ENCODE assay signal across 9 mouse cellular contexts in the genomic region with DNA sequence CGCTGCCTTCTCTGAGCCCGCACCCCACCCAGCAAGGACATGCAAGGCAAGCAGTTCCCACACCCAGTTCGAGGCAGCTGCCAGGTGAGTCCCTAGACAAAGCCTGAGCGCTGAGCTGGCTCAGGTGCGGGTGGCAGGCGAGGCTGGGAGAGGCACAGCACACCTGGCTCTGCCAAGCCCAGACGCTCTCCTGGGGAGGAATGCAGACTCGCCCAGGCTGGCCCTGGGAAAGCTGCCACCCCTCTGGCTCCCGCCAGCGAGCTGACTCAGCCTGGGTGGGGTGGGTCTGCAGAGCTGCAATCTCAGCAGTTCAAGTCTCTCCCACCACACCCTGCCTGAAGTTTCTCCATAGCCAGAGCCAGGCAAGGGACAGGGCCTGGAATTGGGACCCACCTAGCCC. TPM values are rescaled to one million over a fixed set of nuclear protein-coding genes. Genes with fewer than 3 reads are reported as not detected.
A peak's percentile ranks its signal among the peaks of the same experiment; 100 is the strongest.
DNase-seq lines count a peak whose midpoint lies in the region; ATAC-seq and TF ChIP-seq lines count a peak whose summit lies in the region.
"Had no signal": no experiment of that assay in that cellular context is flagged by ENCODE, and none has a peak within 500 bp of the region (broad histone marks: within the 10 kb centered on the region; RNA-seq: fewer than 3 reads in every experiment).

No protein-coding gene starts in this region.

- DNase-seq in adrenal gland, adult 2 months = peak; percentile 59
- no peak for DNase-seq in adrenal gland, adult 18-20 months (ENCODE audit: low spot score in 2 of 2)
- peak; percentile 59 to 72 for DNase-seq in gastrocnemius, postnatal 36 days
- DNase-seq in neural tube, embryonic 10.5 days (ENCODE audit: extremely low spot score, low spot score) = no peak
- no peak for DNase-seq in cerebellum, adult 9-11 months
- no peak for DNase-seq in frontal cortex, postnatal 10 days (ENCODE audit: low spot score in 2 of 2)
- DNase-seq: liver, embryonic 13.5 days had no signal

- no peak for TF ChIP-seq CTCF in ES-Bruce4 (IDR thresholded peaks at IDR 0.05; ENCODE audit: low read depth, low read length)

- H3K9me3 ChIP-seq in ES-Bruce4 (replicated peaks; ENCODE audit: control insufficient read depth, insufficient read depth, low read length, poor library complexity, severe bottlenecking) = no peaks in the 10 kb centered on the region
- H3K9me3 ChIP-seq in lung, embryonic 15.5 days = no peaks in the 10 kb centered on the region
- H3K9me3 ChIP-seq: liver, embryonic 13.5 days had no signal

- peak overlapping the region; percentile 46 for H3K27ac ChIP-seq in ES-Bruce4 (ENCODE audit: insufficient read depth, low read length)
- H3K27ac ChIP-seq in lung, embryonic 15.5 days = peak overlapping the region; percentile 93
- H3K27ac ChIP-seq: liver, embryonic 13.5 days had no signal

- 39% methylated on average over 10 of the region's 10 CpGs for WGBS in lung, embryonic 15.5 days

- H3K4me3 ChIP-seq in ES-Bruce4 (ENCODE audit: low read depth, low read length) = peak overlapping the region; percentile 7; the same call in 1 of the 2 replicates
- H3K4me3 ChIP-seq in lung, embryonic 15.5 days = no peak overlapping the region
- H3K4me3 ChIP-seq: liver, embryonic 13.5 days had no signal

- H3K27me3 ChIP-seq in ES-Bruce4 (ENCODE audit: control insufficient read depth, insufficient read depth, low read length, poor library complexity, severe bottlenecking) = no peaks in the 10 kb centered on the region
- H3K27me3 ChIP-seq in lung, embryonic 15.5 days = no peaks in the 10 kb centered on the region
- H3K27me3 ChIP-seq: liver, embryonic 13.5 days had no signal

- no peaks in the 10 kb centered on the region for H3K36me3 ChIP-seq in ES-Bruce4 (ENCODE audit: control insufficient read depth, insufficient read depth, low read length, poor library complexity, severe bottlenecking)
- no peaks in the 10 kb centered on the region for H3K36me3 ChIP-seq in lung, embryonic 15.5 days
- H3K36me3 ChIP-seq: liver, embryonic 13.5 days had no signal

- ATAC-seq in lung, embryonic 15.5 days (ENCODE audit: borderline replicate concordance, extremely low read depth, low FRiP score, low TSS enrichment) = peak; percentile 61

- H3K4me1 ChIP-seq in ES-Bruce4 (ENCODE audit: control insufficient read depth, insufficient read depth, low read length) = peaks cover 15% of the 10 kb centered on the region
- peaks cover 40% of the 10 kb centered on the region for H3K4me1 ChIP-seq in lung, embryonic 15.5 days
- H3K4me1 ChIP-seq: liver, embryonic 13.5 days had no signal

- H3K9ac ChIP-seq in ES-Bruce4 (ENCODE audit: low read depth, poor library complexity, severe bottlenecking) = no peak overlapping the region
- H3K9ac ChIP-seq in lung, embryonic 15.5 days = no peak overlapping the region
- H3K9ac ChIP-seq: liver, embryonic 13.5 days had no signal

- intact Hi-C loops in gastrocnemius, postnatal 36 days (cut with DNase I) = loop anchor here (10.0 kb wide), 2 partner anchors 822 to 912 kb away; a partner anchor contains a TSS

- no peak for TF ChIP-seq POLR2A in ES-Bruce4 (IDR thresholded peaks at IDR 0.05; ENCODE audit: insufficient read depth, low read length)

- TF ChIP-seq EP300 in ES-Bruce4 (IDR thresholded peaks at IDR 0.05; ENCODE audit: insufficient read depth, low read depth, low read length) = no peak

- H3K4me2 ChIP-seq in lung, embryonic 15.5 days = no peak overlapping the region
- H3K4me2 ChIP-seq: liver, embryonic 13.5 days had no signal

RNA-seq across cellular contexts. Expression of a gene that starts 17.4 kb away (rescaled TPM):
- not detected for total RNA-seq in adrenal gland, adult 2 months (2021)
- 0.12 TPM in 1 of 2 replicates, not detected in the other for polyA plus RNA-seq in adrenal gland, adult 2 months (2012; rRNA removed)
- not detected for total RNA-seq in adrenal gland, adult 18-20 months (2021)
- polyA plus RNA-seq in ES-Bruce4 (2011; ENCODE audit: insufficient read depth, insufficient read length, low read depth, missing spikeins) = 20.6 and 21.5 TPM in 2 replicates
- not detected for total RNA-seq in gastrocnemius, postnatal 36 days (2021)
- not detected in 2 replicates for polyA plus RNA-seq in lung, embryonic 15.5 days (2015; fragmentation: Nextera tagmentation; extraction: Ambion mirVana)
- polyA plus RNA-seq: liver, embryonic 13.5 days had no signal

RNA-seq across cellular contexts. Expression of a gene that starts 26.2 kb away (rescaled TPM):
- not detected for total RNA-seq in adrenal gland, adult 2 months (2021)
- not detected in 2 replicates for polyA plus RNA-seq in adrenal gland, adult 2 months (2012; rRNA removed)
- not detected for total RNA-seq in adrenal gland, adult 18-20 months (2021)
- 10.5 and 11.8 TPM in 2 replicates for polyA plus RNA-seq in ES-Bruce4 (2011; ENCODE audit: insufficient read depth, insufficient read length, low read depth, missing spikeins)
- total RNA-seq in gastrocnemius, postnatal 36 days (2021) = under 1 TPM in 1 of 2 experiments, not detected in 1; 0.82 TPM
- polyA plus RNA-seq in lung, embryonic 15.5 days (2015; fragmentation: Nextera tagmentation; extraction: Ambion mirVana) = 7.5 and 18.2 TPM in 2 replicates

RNA-seq across cellular contexts. Expression of a gene that starts 32.7 kb away (rescaled TPM):
- 1,000 to 10,000 TPM; 1,002 to 1,252 TPM for total RNA-seq in adrenal gland, adult 2 months (2021)
- 121 and 147 TPM in 2 replicates for polyA plus RNA-seq in adrenal gland, adult 2 months (2012; rRNA removed)
- 1,000 to 10,000 TPM; 1,436 to 1,462 TPM for total RNA-seq in adrenal gland, adult 18-20 months (2021)
- polyA plus RNA-seq in ES-Bruce4 (2011; ENCODE audit: insufficient read depth, insufficient read length, low read depth, missing spikeins) = 718 and 769 TPM in 2 replicates
- total RNA-seq in gastrocnemius, postnatal 36 days (2021) = 1,000 to 10,000 TPM in 1 of 2 experiments, 100 to 1,000 TPM in 1; 947 to 1,138 TPM
- polyA plus RNA-seq in lung, embryonic 15.5 days (2015; fragmentation: Nextera tagmentation; extraction: Ambion mirVana) = 1,642 and 1,646 TPM in 2 replicates

RNA-seq across cellular contexts. Expression of a gene that starts 38.3 kb away (rescaled TPM):
- not detected for total RNA-seq in adrenal gland, adult 2 months (2021)
- polyA plus RNA-seq in adrenal gland, adult 2 months (2012; rRNA removed) = not detected in 2 replicates
- not detected for total RNA-seq in adrenal gland, adult 18-20 months (2021)
- 0.99 TPM in 1 of 2 replicates, not detected in the other for polyA plus RNA-seq in ES-Bruce4 (2011; ENCODE audit: insufficient read depth, insufficient read length, low read depth, missing spikeins)
- total RNA-seq in gastrocnemius, postnatal 36 days (2021) = not detected
- not detected in 2 replicates for polyA plus RNA-seq in lung, embryonic 15.5 days (2015; fragmentation: Nextera tagmentation; extraction: Ambion mirVana)
- polyA plus RNA-seq: liver, embryonic 13.5 days had no signal

RNA-seq across cellular contexts. Expression of a gene that starts 47.2 kb away (rescaled TPM):
- not detected for total RNA-seq in adrenal gland, adult 2 months (2021)
- polyA plus RNA-seq in adrenal gland, adult 2 months (2012; rRNA removed) = not detected in 2 replicates
- total RNA-seq in adrenal gland, adult 18-20 months (2021) = not detected
- polyA plus RNA-seq in ES-Bruce4 (2011; ENCODE audit: insufficient read depth, insufficient read length, low read depth, missing spikeins) = not detected in 2 replicates
- not detected for total RNA-seq in gastrocnemius, postnatal 36 days (2021)
- polyA plus RNA-seq in lung, embryonic 15.5 days (2015; fragmentation: Nextera tagmentation; extraction: Ambion mirVana) = not detected in 2 replicates
- polyA plus RNA-seq: liver, embryonic 13.5 days had no signal

Comparison
In these comparisons a context has a peak if more than half of its experiments do, and no peak if none do; other contexts are left out.
1. DNase-seq: peak in adrenal gland, adult 2 months (single experiment) and gastrocnemius, postnatal 36 days (2 of 2); none in adrenal gland, adult 18-20 months (0 of 2), neural tube, embryonic 10.5 days (single experiment), cerebellum, adult 9-11 months (single experiment) and frontal cortex, postnatal 10 days (0 of 2).